Mouse (Mus musculus): ENCODE measurements around the gene Gnaq. TPM values are rescaled to one million over a fixed set of nuclear protein-coding genes. Genes with fewer than 3 reads are reported as not detected.

Gene Gnaq
- polyA plus RNA-seq, 1 experiment from 2014 or later, result 4.6 TPM

DNA sequence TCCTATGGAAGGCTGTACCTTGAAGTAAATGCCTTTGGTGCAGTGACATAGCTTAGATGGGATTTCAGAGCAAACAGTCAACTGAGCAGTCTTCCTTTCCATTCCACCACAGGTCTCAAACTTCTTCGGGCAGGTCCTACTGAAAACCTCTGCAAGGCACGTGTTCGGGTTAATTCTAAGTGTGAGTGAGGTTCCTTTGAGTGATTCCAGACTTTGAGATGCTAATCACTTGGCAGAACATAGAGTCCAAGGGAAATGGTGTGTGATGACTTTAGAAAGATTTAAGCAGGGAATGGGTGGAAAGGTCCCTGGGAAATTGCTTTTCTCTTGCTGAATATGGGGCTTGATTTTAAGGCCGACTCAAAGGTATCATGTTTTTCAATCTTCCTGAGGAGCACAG is 14.2 kb upstream of the Gnaq start:
- H3K27ac ChIP-seq (ENCODE audit: low read length), result no peak overlapping the region
- H3K27me3 ChIP-seq (ENCODE audit: control insufficient read depth, insufficient read depth, low read depth, low read length), result no peaks in the 10 kb centered on the region
- WGBS (ENCODE audit: insufficient replicate concordance), result 64% methylated on average over 4 of the region's 4 CpGs
- H3K9me3 ChIP-seq (replicated peaks; ENCODE audit: control insufficient read depth, low read length), result no peaks in the 10 kb centered on the region
- H3K36me3 ChIP-seq (ENCODE audit: control insufficient read depth, insufficient read depth), result no peaks in the 10 kb centered on the region
- H3K9ac ChIP-seq (ENCODE audit: low read depth, low read length), result no peak overlapping the region
- no peak for ATAC-seq (ENCODE audit: low read depth)
- H3K4me1 ChIP-seq (ENCODE audit: control insufficient read depth, low read depth, low read length), result no peaks in the 10 kb centered on the region
- no peak overlapping the region for H3K4me2 ChIP-seq (ENCODE audit: low read depth, low read length)
- no peak overlapping the region for H3K4me3 ChIP-seq (ENCODE audit: low read depth, low read length)

DNA sequence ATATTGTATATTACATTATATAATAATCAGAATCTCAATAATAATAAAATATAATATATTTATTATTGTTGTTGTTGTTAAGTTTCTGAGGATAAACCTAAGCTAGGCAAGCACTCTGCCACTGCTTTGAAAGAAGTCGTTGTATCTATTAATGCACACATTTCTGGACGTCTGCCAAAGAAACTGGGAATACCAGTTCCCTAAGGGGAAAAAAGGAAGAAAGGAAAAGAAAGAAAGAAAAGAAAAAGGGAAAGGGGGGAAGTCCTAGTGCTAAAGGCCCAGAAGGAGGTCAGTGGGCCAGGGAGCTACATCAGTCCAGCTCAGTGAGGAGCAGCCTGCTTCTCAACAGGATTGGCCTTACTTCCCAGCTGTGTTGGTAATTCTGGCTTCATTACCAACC is 11.3 kb upstream of the Gnaq start:
- H3K9me3 ChIP-seq (replicated peaks; ENCODE audit: control insufficient read depth, low read length), result no peaks in the 10 kb centered on the region
- ATAC-seq (ENCODE audit: low read depth), result no peak
- WGBS (ENCODE audit: insufficient replicate concordance), result 53% methylated on average over 2 of the region's 2 CpGs
- no peak overlapping the region for H3K4me3 ChIP-seq (ENCODE audit: low read depth, low read length)
- no peaks in the 10 kb centered on the region for H3K4me1 ChIP-seq (ENCODE audit: control insufficient read depth, low read depth, low read length)
- H3K27ac ChIP-seq (ENCODE audit: low read length), result no peak overlapping the region
- no peaks in the 10 kb centered on the region for H3K27me3 ChIP-seq (ENCODE audit: control insufficient read depth, insufficient read depth, low read depth, low read length)
- no peaks in the 10 kb centered on the region for H3K36me3 ChIP-seq (ENCODE audit: control insufficient read depth, insufficient read depth)
- H3K4me2 ChIP-seq (ENCODE audit: low read depth, low read length), result no peak overlapping the region
- H3K9ac ChIP-seq (ENCODE audit: low read depth, low read length), result no peak overlapping the region

DNA sequence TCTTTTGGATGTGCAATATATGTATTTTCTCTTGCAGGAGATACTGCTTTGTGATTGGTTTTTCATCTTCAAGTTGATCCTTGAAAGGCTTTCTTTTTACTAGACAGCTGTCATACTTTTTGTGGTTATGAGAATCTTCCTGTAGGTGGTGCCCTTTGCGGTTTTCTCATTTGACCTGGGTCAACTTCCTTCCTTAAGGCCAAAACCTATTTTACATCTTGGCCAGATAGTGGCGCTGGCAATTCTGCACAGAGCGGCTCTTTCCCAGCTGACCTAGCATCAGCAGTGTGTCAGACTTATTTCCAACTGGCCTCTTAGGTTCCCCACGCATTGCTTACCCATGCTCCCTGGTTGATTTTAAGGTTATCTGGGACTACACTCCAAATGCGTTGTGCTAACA is 3.9 kb upstream of the Gnaq start:
- no peak overlapping the region for H3K4me3 ChIP-seq (ENCODE audit: low read depth, low read length)
- H3K27me3 ChIP-seq (ENCODE audit: control insufficient read depth, insufficient read depth, low read depth, low read length), result peaks cover 19% of the 10 kb centered on the region
- ATAC-seq (ENCODE audit: low read depth), result no peak
- no peaks in the 10 kb centered on the region for H3K36me3 ChIP-seq (ENCODE audit: control insufficient read depth, insufficient read depth)
- H3K4me1 ChIP-seq (ENCODE audit: control insufficient read depth, low read depth, low read length), result peaks cover 4% of the 10 kb centered on the region
- H3K27ac ChIP-seq (ENCODE audit: low read length), result no peak overlapping the region
- no peak overlapping the region for H3K4me2 ChIP-seq (ENCODE audit: low read depth, low read length)
- no peaks in the 10 kb centered on the region for H3K9me3 ChIP-seq (replicated peaks; ENCODE audit: control insufficient read depth, low read length)
- H3K9ac ChIP-seq (ENCODE audit: low read depth, low read length), result no peak overlapping the region
- 24% methylated on average over 5 of the region's 5 CpGs for WGBS (ENCODE audit: insufficient replicate concordance)

DNA sequence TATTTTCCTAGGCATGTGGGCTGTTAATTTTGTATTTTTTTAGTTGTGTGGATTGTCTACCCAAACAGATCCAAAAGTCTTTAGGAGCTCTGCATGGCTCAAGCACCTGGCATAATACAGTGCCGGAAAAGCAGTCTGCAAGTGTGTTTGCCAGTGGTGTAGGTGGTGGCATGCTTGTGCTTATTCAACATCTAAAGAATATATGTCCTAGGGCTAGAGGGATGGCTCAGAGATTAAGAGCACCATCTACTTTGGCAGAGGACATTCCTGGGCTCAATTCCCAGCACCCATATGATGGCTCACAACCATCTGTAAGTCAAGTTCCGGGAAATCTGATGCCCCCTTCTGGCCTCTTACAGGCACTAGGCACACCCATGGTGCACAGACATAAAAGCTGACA is 3.5 kb upstream of the Gnaq start:
- H3K27me3 ChIP-seq (ENCODE audit: control insufficient read depth, insufficient read depth, low read depth, low read length), result peaks cover 23% of the 10 kb centered on the region
- WGBS (ENCODE audit: insufficient replicate concordance), result 73% methylated on average over 2 of the region's 2 CpGs

DNA sequence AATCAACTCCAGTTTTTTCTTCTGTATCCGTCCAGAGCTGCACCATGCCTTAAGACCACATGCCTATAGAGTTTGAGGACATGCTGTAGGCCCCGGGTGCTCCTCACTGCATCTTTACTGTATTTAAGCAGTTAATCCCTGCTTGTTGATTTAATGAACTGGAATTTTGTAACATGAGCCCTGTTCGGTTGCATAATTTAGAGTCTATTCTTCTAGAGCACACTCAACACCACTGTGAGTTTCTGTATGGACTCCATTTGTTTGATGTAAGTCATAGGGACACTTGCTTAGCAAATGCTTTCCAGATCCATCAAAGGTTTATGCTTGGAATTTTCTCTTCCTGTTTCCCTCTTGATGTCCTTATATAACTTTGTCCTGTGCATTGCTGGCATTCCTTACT is 2.2 kb upstream of the Gnaq start:
- no peak overlapping the region for H3K4me3 ChIP-seq (ENCODE audit: low read depth, low read length)

More for the DNA sequence above, 3.5 kb upstream of the Gnaq start:
- H3K9me3 ChIP-seq (replicated peaks; ENCODE audit: control insufficient read depth, low read length), result no peaks in the 10 kb centered on the region
- no peak for ATAC-seq (ENCODE audit: low read depth)
- no peak overlapping the region for H3K4me3 ChIP-seq (ENCODE audit: low read depth, low read length)
- no peaks in the 10 kb centered on the region for H3K36me3 ChIP-seq (ENCODE audit: control insufficient read depth, insufficient read depth)
- H3K4me1 ChIP-seq (ENCODE audit: control insufficient read depth, low read depth, low read length), result peaks cover 4% of the 10 kb centered on the region
- no peak overlapping the region for H3K9ac ChIP-seq (ENCODE audit: low read depth, low read length)
- H3K27ac ChIP-seq (ENCODE audit: low read length), result no peak overlapping the region
- no peak overlapping the region for H3K4me2 ChIP-seq (ENCODE audit: low read depth, low read length)

DNA sequence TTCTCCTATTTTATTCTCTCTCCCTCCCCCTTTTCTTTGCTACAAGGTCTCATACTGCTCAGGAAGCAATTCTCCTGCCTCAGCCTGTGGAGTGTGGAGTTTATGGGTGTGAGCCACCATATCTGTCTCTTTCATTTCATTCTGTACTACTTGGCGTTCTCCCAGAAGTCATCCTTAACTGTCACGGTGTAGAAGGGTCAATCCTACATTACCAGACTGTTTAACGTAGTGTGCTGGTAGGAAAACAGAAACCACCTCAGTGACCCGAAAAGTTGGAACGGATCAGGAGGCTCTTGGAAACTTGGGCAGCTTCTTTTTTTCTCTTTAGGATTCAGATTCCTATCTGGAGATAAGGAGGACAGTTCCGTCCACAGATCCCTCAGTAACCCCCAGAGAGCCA is 800 bp upstream of the Gnaq start:
- H3K36me3 ChIP-seq (ENCODE audit: control insufficient read depth, insufficient read depth), result no peaks in the 10 kb centered on the region
- peaks cover 26% of the 10 kb centered on the region for H3K27me3 ChIP-seq (ENCODE audit: control insufficient read depth, insufficient read depth, low read depth, low read length)
- no peak for ATAC-seq (ENCODE audit: low read depth)
- H3K4me3 ChIP-seq (ENCODE audit: low read depth, low read length), result peak overlapping the region; percentile 69
- H3K4me2 ChIP-seq (ENCODE audit: low read depth, low read length), result peak overlapping the region; percentile 57
- H3K9me3 ChIP-seq (replicated peaks; ENCODE audit: control insufficient read depth, low read length), result no peaks in the 10 kb centered on the region
- WGBS (ENCODE audit: insufficient replicate concordance), result 4% methylated on average over 6 of the region's 6 CpGs
- H3K9ac ChIP-seq (ENCODE audit: low read depth, low read length), result peak overlapping the region; percentile 46
- H3K4me1 ChIP-seq (ENCODE audit: control insufficient read depth, low read depth, low read length), result peaks cover 4% of the 10 kb centered on the region
- H3K27ac ChIP-seq (ENCODE audit: low read length), result peak overlapping the region; percentile 4; the same call in 1 of the 2 replicates

More for the DNA sequence above, 2.2 kb upstream of the Gnaq start:
- Histone ChIP-seq H3K9ac (ENCODE audit: low read depth, low read length) (no peak overlapping the region), H3K27me3 (ENCODE audit: control insufficient read depth, insufficient read depth, low read depth, low read length) (peaks cover 26% of the 10 kb centered on the region), H3K27ac (ENCODE audit: low read length) (no peak overlapping the region), H3K4me2 (ENCODE audit: low read depth, low read length) (no peak overlapping the region), H3K36me3 (ENCODE audit: control insufficient read depth, insufficient read depth) (no peaks in the 10 kb centered on the region), H3K4me1 (ENCODE audit: control insufficient read depth, low read depth, low read length) (peaks cover 4% of the 10 kb centered on the region), H3K9me3 (replicated peaks; ENCODE audit: control insufficient read depth, low read length) (no peaks in the 10 kb centered on the region)
- 38% methylated on average over 3 of the region's 3 CpGs for WGBS (ENCODE audit: insufficient replicate concordance)
- no peak for ATAC-seq (ENCODE audit: low read depth)

DNA sequence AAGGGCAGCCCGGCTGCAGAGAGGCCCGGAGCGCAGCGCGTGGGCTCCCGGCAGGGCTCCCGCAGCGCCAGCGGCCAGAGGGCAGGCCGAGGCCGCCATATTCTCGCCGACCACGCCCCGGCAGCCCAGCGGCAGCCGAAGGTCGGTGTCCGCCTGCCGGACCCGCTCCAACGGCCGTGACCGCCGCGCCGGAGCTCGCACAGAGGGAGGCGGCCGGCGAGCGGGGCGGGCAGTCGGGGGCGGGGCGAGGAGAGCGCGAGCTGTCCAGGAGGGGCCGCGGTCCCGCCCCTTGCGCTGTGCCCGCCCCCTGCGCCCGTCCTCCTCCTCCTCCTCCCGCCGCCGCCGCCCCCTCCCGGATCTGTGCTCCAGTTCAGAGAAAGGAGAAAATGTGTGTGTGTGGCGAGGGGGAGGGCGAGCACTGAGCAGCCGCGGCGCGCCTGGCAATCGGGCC is 266 bp upstream of the Gnaq start:
- Histone ChIP-seq H3K9ac (ENCODE audit: low read depth, low read length) (peak overlapping the region; percentile 74), H3K4me3 (ENCODE audit: low read depth, low read length) (peak overlapping the region; percentile 69), H3K27ac (ENCODE audit: low read length) (peak overlapping the region; percentile 79), H3K36me3 (ENCODE audit: control insufficient read depth, insufficient read depth) (no peaks in the 10 kb centered on the region), H3K4me2 (ENCODE audit: low read depth, low read length) (peak overlapping the region; percentile 57), H3K4me1 (ENCODE audit: control insufficient read depth, low read depth, low read length) (peaks cover 4% of the 10 kb centered on the region), H3K9me3 (replicated peaks; ENCODE audit: control insufficient read depth, low read length) (no peaks in the 10 kb centered on the region), H3K27me3 (ENCODE audit: control insufficient read depth, insufficient read depth, low read depth, low read length) (peaks cover 26% of the 10 kb centered on the region)
- ATAC-seq (ENCODE audit: low read depth), result peak; percentile 92
- under 1% methylated on average over 37 of the region's 57 CpGs for WGBS (ENCODE audit: insufficient replicate concordance)

DNA sequence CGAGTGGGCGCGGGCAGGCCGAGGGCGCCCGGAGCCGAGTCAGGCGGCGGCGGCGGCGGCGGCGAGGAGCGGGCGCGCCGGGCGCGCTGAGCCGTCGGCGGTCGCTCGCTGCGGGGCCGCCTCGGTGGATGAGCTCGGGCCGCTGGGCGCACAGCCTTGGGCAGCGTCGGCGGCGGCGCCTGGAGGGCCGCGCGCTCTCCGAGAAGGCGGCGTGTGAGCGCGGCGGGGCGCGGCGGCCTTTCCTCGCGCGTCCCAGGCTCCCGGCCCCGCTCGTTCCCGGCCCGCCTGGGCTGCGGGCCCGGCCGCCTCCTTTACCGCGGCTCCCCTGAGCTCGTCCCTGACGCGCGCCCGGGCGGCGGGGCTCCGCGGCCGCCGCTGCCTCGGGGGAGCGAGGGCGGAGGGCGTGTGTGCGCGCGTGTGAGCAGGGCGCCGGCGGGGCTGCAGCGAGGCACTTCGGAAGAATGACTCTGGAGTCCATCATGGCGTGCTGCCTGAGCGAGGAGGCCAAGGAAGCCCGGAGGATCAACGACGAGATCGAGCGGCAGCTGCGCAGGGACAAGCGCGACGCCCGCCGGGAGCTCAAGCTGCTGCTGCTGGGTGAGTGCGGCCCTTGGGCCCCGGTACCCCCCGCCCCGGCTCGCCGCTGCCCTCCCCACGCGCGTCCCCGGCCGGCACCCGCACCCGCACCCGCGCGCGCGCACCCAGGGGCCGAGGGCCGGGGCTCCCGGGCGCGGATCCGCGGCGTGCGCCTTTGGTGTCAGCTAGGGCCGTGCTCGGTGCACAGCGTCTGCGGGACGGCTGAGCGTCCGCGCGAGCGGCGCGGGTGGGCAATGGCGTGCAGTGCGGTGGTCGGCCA is 462 bp downstream of the Gnaq start:
- Histone ChIP-seq H3K27ac (ENCODE audit: low read length) (peak overlapping the region; percentile 79), H3K9ac (ENCODE audit: low read depth, low read length) (peak overlapping the region; percentile 74), H3K36me3 (ENCODE audit: control insufficient read depth, insufficient read depth) (no peaks in the 10 kb centered on the region), H3K4me3 (ENCODE audit: low read depth, low read length) (peak overlapping the region; percentile 69), H3K4me1 (ENCODE audit: control insufficient read depth, low read depth, low read length) (peaks cover 4% of the 10 kb centered on the region), H3K27me3 (ENCODE audit: control insufficient read depth, insufficient read depth, low read depth, low read length) (peaks cover 26% of the 10 kb centered on the region), H3K4me2 (ENCODE audit: low read depth, low read length) (peak overlapping the region; percentile 57), H3K9me3 (replicated peaks; ENCODE audit: control insufficient read depth, low read length) (no peaks in the 10 kb centered on the region)
- ATAC-seq (ENCODE audit: low read depth), result peak; percentile 15; the same call in 1 of the 2 replicates
- WGBS (ENCODE audit: insufficient replicate concordance), result under 1% methylated on average over 90 of the region's 139 CpGs
